Mouse (Mus musculus) gastrocnemius, postnatal 14 days (tissue): Measurements from ENCODE around the gene Pik3cb. TPM values are rescaled to one million over a fixed set of nuclear protein-coding genes. Genes with fewer than 3 reads are reported as not detected.

Experiments used
- DNase-seq: peaks from one replicate; pipeline ENCODE4 v3.0.0; 2021; ENCODE audit warnings: mixed read lengths
- intact Hi-C: fragments of 180-260 bp; cut with DNase I; formaldehyde crosslinking; loops from one replicate; pipeline ENCODE4 v1.15.1; 2025; ENCODE audit warnings: low total_unique reads
- total RNA-seq, 2 experiments: library from RNA; stranded (reverse); gene quantifications; 2 replicates each; pipeline ENCODE4 v1.2.3; 2021

The Pik3cb gene
- total RNA-seq, 2 experiments from 2014 or later, result 3.2 to 3.8 TPM

DNA sequence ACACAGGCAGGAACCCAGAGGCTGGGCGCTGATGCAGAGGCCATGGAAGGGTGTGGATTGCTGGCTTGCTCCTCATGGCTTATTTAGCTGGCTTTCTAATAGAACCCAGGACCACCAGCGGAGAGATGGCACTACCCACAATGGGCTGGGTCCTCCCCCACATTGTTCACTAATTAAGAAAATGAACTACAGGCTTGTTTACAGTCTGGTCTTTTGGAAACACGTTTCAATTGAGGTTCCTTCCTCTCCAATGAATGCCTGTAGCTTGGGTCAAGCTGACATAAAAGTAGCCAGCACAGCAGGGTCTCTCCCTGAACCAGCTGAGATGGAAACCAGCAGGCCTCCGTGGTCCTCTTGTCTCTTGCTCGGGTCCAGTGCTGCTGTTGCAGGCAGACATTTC lies 119.3 kb downstream of the Pik3cb start:
- intact Hi-C loops, result no loop called here
- DNase-seq, result no peak

DNA sequence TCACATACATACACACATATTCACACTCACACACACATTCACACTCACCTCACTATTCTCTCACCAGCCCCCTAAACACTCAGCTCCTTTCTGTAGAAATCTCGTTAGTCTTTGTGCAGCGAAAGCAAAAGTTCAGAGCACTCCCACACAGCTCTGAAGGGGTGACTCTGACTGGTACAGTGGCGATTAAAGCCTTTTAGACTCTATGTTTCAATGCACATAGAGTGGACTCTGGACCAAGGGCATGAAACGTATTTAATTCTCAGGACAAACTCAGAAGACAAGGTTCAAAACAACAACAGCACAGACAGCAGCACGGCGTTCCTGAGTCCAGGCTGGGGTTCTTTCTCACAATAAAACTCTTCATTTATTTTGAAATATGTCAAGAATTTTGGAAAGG lies 122.7 kb downstream of the Pik3cb start:
- intact Hi-C loops, result no loop called here

GRCm38 (mm10) chr9:99016759-99017158 lies 123.7 kb downstream of the Pik3cb start:
- no peak for DNase-seq

More for the DNA sequence above, 122.7 kb downstream of the Pik3cb start:
- no peak for DNase-seq

GRCm38 (mm10) chr9:99016301-99016700 lies 124.1 kb downstream of the Pik3cb start:
- intact Hi-C loops, result no loop called here
- DNase-seq, result no peak

More at GRCm38 (mm10) chr9:99016759-99017158, 123.7 kb downstream of the Pik3cb start:
- intact Hi-C loops, result no loop called here

DNA sequence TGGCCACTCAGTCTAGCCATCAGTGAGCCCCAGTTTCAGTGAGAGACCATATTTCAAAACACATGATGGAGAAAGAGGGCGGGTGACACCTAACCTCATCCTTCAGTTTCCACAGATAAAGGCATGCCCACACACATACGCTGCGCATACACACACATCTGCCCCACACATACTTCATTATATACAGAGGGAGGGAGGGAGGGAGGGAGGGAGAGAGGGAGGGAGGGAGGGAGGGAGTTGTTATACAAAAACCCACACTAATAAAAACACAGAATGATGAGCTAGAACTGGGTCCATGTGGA lies 130.6 kb downstream of the Pik3cb start:
- no peak for DNase-seq
- intact Hi-C loops, result no loop called here

DNA sequence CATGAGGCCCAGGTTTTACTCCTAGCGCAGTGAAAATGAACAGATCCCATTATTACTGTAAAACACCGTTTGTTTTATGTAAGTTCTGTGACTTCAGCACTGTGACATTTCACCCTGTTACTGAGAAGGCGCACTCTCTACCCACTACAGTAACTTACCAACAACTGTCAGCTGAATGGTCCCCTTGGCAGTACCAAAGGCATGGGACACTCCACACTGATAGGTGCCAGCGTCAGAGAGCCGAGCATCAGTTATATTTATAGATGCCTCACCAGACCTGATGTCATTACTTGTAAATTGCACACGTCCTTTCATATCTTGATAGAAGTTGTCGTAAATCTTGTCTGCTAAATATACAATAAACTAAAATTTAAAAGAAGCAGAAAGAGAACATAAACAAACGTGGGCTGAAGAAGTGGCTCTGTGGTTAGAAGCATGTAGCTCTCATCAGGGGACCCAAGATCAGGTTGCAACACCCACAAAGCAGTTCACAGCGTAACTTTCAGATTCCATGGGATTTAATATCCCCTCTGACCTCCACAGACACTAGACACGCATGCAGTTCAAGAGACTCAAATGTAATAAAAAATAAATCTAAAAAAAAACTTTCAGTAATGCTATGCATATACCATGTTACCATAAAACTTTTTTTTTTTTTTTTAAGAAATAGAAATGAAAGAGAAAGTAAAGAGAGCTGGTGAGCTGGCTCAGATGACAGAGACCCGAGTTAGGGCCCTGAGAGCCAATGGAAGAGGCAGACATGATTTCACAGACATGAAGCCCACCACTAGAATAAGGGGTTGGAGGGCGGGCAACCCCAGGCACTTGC lies 131.1 kb downstream of the Pik3cb start:
- DNase-seq, result no peak
- intact Hi-C loops, result no loop called here

DNA sequence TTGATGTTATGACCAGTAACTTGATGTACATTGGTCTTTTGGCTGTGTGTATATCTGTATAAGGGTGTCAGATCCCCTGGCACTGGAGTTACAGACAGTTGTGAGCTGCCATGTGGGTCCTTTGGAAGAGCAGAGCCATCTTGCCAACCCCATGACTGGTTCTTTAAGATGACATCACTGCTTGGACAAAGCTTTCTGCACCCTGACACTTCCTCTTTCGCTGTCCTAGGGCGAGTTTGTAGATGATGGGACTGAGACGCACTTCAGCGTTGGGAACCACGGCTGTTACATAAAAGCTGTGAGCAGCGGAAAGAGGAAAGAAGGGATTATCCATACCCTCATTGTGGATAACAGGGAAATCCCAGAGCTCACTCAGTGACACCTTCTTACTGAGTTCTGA lies 139.1 kb downstream of the Pik3cb start:
- intact Hi-C loops, result no loop called here
- no peak for DNase-seq

GRCm38 (mm10) chr9:98999881-99000339 lies 140.5 kb downstream of the Pik3cb start:
- no peak for DNase-seq
- intact Hi-C loops, result no loop called here

- no peak for DNase-seq
- intact Hi-C loops, result no loop called here
These were observed 146.3 kb downstream of the Pik3cb start for GRCm38 (mm10) chr9:98994103-98994502.

DNA sequence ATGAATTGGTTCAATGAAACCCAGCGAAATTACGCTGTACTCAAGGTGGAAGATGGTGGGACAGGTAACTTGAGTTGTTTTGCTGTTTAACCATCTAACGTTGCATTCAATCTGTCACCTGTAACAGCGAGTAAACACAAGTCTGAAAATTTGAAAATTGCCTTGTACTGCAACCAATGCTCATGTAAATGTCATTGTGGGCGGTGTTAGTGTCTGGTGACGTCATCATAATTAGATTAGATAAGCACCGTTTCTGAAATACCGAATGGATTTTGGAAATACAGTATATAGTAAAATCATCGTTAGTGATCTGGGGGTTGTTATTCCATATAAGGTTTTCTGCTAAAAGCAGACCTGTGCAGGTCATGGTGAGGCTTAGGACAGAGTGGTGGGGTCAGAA lies 153.3 kb downstream of the Pik3cb start:
- intact Hi-C loops, result no loop called here
- DNase-seq, result no peak

Other genes with a start within 250 kb of the Pik3cb start
- not detected for gene 7420426K07Rik, start 237.5 kb downstream of the Pik3cb start, total RNA-seq
- not detected for gene Foxl2, start 185.3 kb downstream of the Pik3cb start, total RNA-seq
- gene Faim, start 154.2 kb downstream of the Pik3cb start, total RNA-seq, result 1 to 10 TPM; 4.0 to 4.5 TPM
- gene Gm1123, start 104.9 kb downstream of the Pik3cb start, total RNA-seq, result not detected
- gene Faiml, start 96.6 kb upstream of the Pik3cb start, total RNA-seq, result not detected
- gene Cep70, start 102.7 kb upstream of the Pik3cb start, total RNA-seq, result 1 to 10 TPM; 1.3 to 1.6 TPM
- gene Esyt3, start 217.9 kb upstream of the Pik3cb start, total RNA-seq, result under 1 TPM in 1 of 2 experiments, not detected in 1; 0.37 TPM